Mouse (Mus musculus) frontal cortex, postnatal 36 days (tissue): Measurements from ENCODE around the gene Plekha4.

Experiments
- DNase-seq, 2 experiments: peaks; one replicate each; pipeline ENCODE4 v3.0.0; 2022; ENCODE audit warnings: low spot score in 2 of 2

Plekha4 gene

DNA sequence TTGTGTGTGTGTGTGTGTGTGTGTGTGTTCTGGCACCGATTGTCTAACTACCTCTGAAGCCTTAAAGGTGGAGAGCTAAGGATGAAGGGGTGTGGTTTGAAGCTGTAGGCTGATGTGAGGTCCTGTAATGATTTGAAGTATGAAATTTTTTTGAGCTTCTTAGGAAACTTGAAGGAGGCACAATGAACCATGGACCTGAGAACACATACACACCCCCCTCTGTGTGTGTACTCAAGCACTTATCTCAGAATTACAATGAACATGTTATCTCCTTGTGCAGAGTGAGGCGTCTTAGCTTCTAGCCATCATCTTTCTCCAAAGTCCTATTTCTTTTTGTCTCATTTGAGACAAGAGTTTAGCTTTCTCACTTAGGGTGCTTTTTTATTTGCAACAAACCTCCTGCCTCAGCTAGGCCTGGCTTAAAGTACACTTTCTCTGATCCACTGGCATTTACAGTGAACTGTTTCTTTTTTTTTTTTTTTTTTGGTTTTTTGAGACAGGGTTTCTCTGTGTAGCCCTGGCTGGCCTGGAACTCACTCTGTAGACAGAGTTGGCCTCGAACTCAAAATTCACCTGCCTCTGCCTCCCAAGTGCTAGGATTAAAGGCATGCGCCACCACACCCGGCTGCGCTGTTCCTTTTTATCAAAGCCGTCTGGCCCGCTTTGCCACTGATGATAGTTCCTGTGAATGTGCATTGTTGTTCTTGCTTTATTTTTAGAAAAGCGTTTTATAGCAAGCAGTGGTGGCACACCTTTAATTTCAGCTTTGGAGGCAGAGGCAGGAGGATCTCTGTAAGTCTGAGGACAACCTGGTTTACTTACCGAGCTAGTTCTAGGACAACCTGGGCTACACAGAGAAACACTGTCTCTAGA lies 42.7 kb downstream of the Plekha4 start:
- DNase-seq, result no peak

DNA sequence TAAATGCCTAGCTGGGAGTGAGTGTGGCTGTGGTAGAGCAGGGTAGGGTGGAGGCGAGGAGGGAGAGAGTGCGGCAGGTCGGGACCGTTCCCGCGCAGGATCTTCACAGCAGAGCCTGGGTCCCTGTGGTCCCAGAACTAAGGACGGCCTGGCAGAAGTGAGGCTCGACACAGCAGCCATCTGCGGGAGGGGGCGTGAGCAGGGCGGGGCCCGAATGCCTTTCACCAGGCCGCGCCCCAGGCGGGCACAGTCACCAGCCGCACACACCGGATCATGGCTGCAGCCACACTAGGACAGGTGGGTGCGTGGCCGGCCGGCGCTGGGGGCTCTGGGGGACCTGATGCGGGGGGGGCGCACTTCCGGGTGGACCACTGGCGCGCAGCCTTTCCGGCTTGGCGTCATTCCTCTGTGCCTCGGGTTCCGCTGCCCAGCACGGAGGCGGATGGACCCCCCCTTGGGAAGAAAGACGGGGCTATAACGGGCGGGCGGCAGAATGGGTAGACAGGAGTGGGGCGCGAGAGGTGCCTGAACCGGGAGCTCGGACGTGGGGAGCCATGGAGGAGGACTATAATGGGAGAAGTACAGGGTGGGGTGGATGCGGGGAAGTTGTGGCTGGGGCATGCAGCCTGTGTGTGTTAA lies 44.1 kb downstream of the Plekha4 start, which contains the start of gene Bcat2:
Gene Bcat2 (plus strand): TSS at position 51 of the 639 bp plus-strand sequence.
- peak; percentile 51 to 53 for DNase-seq

DNA sequence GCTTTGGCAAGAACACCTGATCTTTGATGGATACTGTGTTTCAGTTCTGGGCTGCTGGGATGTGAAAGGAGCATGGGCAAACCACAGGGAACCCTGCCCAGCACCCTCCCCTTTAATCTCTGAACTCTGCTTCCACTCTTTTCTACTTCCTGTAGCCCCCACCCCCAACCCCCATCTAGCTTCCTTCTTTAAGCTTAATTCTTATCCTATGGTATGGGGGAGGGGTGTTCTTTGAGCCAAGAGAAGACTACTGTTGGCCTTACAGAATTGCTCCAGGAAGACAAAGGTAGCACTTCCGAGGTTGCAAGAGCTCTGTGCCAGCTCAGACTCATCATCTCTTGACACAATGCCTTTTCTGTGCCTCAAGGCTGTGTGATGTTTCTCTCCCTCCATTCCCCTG lies 45.8 kb downstream of the Plekha4 start:
- no peak for DNase-seq

DNA sequence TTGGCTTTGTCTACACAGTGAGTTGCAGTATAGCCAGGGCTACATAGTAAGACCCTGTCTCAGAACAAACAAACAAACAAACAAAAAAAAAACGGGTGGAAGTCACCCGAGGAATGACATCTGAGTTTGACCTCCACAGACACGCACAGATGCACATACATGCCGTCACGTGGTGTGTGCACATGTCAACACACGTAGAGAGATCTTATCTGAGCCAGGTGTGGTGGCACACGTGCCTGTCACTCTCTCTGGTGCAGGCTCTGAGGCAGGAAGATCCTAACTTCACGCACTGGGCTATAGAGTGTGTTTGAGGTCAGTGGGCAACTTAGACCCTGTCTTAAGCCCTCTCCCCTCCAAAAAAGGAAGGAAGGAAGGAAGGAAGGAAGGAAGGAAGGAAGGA lies 47.8 kb downstream of the Plekha4 start:
- no peak for DNase-seq

DNA sequence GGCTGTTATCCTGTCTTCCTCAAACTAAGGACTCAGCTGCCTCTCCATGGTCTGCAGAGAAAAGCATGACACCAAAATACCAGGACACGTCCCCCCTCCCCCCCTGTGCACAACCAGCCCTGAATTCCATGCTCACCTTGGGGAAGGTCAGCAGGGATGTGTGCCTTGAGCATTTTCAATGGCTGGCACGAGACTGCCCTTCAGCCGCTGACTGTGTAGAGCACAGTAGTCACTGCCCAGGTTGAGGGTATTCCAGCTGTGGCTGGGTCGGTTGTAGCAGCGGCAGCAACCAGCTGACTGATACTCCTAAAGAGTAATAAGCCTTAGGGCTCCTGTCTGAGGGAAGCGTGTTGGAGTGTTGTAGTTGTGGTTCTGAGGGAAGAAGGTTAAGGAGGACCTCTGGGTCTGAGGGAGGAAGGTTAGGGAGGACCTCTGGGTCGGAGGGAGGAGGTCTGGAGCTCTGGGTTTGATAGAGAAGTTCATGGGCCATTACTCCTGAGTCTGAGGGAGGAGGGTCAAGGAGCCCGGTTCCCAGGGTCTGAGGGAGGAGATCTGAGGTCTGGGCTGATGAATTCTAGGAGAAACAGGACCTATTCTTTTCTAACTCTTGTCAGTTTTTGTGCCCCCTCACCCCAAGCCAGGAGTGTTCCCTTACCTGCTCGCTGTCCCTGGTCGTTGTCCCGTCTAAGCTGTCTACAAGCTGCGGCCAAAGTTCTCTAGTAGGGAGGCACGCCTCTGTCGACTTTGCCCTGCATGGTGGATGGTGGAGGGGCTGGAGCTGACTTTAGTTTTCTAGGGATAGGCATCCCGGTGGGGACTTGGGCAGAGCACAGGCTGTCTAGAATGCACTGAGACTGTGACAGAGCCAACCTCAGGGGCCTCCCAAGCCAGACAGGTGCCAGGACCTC lies 48.6 kb downstream of the Plekha4 start:
- no peak for DNase-seq

DNA sequence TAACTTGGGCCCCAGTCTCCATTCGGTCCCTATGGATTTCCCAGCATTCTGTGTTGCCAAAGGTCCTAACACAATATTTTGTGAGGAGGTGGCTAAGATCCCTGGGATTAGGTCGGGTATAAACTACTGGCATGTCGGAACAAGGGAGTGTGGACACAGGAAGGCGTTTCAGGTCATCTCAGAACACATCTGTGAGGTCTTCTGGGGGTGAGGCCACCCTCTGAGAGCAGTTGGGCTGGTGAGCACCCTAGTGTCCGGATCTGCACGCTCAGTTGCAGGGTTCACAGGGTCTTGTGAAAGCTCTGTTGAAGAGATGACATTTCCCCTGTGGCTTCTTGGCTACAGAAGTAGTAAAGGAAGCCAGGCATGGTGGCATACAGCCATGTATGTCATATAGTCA lies 59.8 kb downstream of the Plekha4 start:
- DNase-seq, result no peak

DNA sequence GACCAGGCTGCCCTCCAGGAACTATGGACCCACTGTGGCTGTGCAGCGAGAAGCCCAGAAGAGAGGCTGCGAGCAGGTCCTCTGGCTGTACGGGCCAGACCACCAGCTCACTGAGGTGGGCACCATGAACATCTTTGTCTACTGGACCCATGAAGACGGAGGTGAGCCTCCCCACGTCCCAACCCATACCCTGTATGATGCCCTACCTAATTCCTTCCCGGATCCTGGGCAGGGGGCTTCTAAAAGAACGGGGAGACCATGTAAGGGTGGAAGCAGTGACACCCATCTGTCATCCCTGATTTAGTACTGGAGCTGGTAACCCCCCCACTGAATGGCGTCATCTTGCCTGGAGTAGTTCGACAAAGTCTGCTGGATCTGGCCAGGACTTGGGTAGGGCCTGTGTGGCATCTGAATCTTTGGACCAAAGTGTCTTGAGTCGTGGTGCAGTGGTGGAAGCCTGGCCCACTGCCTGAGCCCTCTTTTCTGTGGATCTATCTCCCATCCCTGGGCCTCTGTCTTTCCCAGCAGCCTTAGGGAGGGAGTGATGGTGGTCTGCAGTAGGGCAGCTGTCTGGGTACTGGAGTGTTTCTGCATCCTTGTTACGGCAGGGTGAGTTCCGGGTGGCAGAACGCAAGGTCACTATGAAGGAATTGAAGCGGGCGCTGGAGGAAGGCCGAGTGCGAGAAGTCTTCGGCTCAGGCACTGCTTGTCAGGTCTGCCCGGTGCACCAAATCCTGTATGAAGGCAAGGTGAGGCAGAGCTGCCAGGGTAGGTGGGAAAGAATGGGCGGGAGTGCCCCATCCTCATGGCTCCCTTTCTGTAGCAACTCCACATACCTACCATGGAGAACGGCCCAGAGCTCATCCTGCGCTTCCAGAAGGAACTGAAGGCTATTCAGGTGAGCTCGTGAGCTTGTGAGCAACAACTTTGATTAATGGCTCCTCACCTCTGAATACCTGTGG lies 61.8 kb downstream of the Plekha4 start:
- no peak for DNase-seq

DNA sequence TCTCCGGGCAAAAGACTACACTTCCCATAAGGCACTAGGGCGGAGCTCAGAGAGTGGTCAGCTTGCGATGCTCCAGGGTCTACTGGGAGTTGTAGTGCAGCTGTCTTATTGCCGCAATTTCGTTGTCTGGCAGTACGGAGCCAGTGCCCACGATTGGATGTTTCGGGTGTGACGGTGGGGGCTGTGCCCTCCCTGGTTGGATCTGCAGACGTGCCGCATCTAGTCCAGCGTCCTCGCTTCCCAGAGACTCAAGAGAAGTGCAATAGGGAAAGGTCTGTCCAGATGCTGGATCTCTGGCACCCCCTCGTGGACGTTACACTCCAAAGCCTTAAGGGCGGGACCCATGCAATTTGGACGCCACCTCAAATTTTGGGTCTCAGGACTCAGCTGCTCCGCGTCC lies 63.0 kb downstream of the Plekha4 start:
- DNase-seq, result peak; percentile 96 to 98

DNA sequence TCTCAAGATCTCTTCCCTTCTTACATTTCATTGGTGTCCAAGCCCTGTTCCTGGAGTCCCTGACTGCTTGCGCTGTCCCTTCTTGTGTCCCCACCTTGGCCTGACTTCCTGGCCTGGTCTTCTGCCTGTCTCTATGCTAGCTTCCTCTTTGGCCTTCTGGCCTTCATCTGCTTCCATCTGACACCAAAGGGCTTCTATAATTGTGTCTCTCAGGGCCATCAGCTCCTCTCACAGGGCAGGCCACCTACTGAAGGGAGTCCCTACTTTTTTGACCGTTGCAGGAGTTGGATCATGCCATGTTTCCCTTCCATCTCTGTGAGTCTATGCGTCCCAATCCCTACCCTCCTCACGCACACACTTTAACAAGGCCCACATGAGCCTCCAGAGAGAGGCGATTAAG lies 63.8 kb downstream of the Plekha4 start:
- no peak for DNase-seq

DNA sequence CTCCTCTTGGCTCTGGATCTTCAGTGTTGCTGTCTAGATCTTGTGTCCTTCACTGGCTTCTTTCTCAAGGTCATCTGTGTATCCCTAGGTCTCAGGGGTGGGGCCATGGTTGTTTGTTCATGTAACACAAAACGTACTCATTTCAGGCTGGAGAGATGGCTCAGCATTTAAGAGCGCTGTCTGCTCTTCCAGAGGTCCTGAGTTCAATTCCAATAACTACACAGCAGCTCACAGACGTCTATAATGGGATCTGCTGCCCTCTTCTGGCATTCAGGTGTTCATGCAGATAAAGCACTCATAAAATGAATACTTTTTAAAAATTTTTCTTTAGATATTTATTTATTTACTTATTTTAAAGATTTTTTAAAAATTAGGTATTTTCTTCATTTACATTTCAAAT lies 64.7 kb downstream of the Plekha4 start:
- DNase-seq, result no peak

DNA sequence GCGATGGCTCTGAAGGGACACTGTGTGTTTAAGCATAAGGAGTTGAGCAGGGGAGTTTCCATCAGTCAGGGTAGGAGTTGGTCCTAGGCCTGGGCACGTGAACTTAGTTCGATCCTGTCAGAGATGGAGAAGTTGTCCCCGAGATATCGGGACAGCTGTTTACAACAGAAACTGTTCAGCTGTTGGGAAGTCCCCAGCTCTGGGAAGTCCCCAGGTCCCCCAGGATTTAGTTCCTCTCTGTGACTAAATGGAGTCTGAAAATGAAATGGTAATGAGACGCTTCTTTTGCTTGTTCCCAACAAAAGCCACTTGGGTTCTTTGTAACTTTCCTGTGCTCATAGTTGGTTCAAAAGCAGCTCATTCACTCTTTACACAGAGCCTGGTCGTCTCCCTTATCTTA lies 65.8 kb downstream of the Plekha4 start:
- no peak for DNase-seq

DNA sequence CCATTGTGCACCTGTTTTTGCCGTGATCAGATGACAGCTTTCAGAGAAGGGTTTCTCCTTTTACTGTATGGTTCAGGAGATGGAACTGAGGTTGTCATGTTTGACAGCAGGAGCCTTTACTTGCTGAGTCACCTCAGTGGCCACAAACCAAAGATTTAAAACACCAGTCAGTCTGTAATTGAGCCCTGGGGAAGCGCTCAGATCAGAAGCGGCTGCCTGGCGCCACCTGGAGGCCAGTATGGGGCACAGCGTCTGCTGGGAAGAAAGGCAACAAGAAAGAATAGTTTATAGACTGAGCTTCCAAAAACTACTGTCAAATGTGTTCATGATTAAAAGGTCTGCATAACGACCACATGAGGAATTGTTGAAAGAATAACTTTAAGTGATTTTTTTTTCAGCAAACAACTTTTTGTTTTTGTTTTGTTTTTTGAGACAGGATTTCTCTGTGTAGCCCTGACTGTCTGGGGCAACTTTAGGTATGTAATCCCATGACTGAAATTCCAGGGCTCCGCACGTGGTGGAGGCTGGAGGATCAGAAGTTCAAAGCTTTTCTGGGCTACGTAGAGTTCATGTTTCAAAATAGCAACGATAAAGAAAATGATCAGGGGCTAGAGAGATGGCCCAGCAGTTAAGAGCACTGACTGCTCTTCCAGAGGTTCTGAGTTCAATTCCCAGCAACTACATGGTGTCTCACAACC lies 67.1 kb downstream of the Plekha4 start:
- DNase-seq, result peak; percentile 62 to 80

DNA sequence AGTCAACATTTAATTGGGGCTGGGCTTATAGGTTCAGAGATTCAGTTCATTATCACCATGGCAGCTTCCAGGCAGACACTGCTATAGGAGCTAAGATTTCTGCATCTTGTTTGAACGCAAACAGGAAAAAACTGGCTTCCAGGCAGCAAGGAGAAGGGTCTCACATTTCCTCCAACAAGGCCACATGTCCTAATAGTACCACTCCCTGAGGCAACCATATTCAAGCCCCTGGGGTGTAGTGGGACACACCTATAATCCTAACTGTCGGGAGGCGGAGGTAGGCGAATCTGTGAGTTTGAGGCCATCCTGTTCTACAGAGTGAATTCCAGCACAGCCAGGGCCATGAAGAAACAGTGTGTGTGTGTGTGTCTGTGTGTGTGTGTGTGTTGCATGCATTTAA lies 69.0 kb downstream of the Plekha4 start:
- no peak for DNase-seq

DNA sequence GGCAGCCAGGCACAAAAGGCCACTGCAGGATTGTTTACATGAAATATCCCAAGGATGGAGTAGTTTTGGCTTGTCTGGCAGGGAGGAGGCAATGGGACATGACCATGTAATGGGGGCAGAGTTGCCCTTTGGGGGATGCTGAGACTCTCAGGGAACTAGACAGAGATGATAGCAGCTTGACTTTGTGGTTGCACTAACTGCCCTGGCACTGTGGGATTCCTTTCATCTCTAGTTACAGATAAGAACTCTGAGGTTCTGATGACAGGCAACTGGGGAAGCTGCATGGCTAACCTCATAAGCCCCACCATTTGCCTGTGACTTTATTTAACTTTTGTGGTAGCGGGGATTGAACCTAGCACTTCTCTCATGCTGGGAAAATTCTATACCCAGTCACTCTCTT lies 70.0 kb downstream of the Plekha4 start:
- no peak for DNase-seq

DNA sequence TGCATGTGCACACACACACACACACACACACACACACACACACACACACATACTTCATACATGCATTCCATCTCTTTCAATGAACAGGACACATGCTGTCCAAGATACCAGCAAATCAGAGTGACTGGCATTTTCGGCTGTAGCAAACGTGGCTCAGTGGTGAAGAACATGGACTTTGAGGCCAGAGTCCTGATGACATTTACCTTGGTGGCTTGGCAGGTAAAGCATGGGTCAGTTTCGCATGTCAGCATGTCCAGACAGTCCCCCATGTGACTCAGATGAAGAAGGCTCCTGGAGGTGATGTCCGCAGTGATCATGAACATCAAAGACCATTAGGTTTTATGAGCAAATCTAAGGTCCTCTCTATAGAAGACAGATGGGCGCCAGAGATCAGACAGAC lies 70.9 kb downstream of the Plekha4 start:
- DNase-seq, result no peak

DNA sequence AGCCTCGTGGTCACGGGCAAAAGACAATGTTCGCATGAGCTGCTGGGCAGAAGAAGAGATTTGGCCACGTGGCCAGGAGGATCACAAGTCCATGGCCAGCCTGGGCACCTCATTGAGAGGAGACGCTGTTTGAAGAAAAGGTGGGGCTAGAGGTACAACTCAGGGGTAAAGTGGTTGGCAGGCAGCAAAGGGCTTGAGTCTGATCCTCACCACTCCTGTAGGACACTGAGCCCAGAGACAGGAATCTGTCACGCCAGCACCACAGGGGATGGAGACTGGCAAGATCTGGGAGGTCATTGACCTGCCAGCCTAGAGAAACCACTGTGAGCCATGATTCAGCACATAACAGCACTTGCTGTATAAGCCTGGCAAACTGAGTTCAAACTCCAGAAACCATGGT lies 71.4 kb downstream of the Plekha4 start:
- DNase-seq, result no peak

DNA sequence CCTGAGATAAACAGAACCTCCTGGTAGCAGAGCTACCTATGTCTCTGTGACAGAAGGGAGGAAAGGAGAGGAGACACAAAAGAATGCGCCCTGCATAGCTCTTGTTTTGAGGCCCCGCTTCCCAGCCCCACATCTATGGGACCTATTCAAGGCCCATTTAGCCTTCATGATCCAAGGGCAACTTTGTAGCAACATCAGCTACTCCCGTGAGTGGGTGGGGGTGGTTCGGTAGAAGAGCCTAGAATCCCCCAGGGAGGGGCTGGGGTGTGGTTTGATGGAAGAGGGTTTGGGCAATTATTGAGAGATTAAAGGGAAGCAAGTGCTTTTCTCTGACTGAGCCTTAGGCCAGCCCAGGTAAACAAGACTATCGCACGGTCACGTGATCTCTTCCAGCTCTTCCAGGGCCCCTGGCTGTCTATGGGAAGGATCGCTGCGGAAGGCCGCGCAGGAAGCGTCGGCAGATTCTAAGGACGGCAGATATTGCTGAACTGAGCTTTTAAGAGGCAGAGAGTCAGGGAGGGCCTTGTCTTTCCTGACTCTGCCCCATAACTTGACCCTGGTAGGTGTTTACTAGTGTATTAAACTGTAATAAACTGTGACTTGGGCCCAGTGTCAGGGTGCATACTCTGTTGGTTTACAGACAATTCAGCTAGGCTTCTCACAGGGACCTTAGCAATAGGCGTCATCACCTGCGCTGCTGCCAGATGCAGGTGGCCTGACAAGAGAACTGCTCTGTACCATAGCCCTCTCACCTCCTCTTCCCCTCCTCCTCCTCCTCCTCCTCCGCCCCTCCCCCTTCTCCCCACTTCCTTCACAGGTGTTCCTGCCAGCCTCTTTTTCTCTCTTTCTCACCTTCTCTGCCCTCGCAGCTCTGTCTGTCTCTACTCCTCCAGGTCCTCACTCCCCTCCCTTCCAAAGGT lies 73.1 kb downstream of the Plekha4 start:
- no peak for DNase-seq
